18 mouse cellular contexts compared by ENCODE assay signal in genomic region chr5:127281186-127281585, GRCm38 (mm10). TPM values are rescaled to one million over a fixed set of nuclear protein-coding genes. Genes with fewer than 3 reads are reported as not detected.
"Had no signal": no experiment of that assay in that cellular context is flagged by ENCODE, and none has a peak within 500 bp of the region (broad histone marks: within the 10 kb centered on the region; RNA-seq: fewer than 3 reads in every experiment).

No protein-coding gene starts in this region.

- H3K9ac ChIP-seq: liver, embryonic 13.5 days; liver, embryonic 15.5 days; liver, postnatal 0 days; lung, embryonic 15.5 days; midbrain, embryonic 13.5 days; neural tube, embryonic 12.5 days; stomach, embryonic 15.5 days had no signal

- H3K9me3 ChIP-seq: liver, embryonic 13.5 days; liver, embryonic 15.5 days; lung, embryonic 15.5 days; midbrain, embryonic 13.5 days; neural tube, embryonic 12.5 days; stomach, embryonic 15.5 days had no signal

- ATAC-seq: liver, postnatal 0 days; lung, postnatal 0 days; midbrain, embryonic 13.5 days had no signal

- H3K27me3 ChIP-seq: liver, embryonic 13.5 days; liver, embryonic 15.5 days; lung, embryonic 15.5 days; megakaryocyte, embryonic 14.5 days; midbrain, embryonic 13.5 days; neural tube, embryonic 12.5 days; stomach, embryonic 15.5 days had no signal

- H3K27ac ChIP-seq: liver, embryonic 13.5 days; liver, embryonic 15.5 days; macrophage; midbrain, embryonic 13.5 days; neural tube, embryonic 12.5 days; stomach, embryonic 15.5 days; stomach, postnatal 0 days had no signal

- H3K4me3 ChIP-seq: liver, embryonic 13.5 days; liver, embryonic 15.5 days; lung, embryonic 15.5 days; midbrain, embryonic 13.5 days; neural tube, embryonic 12.5 days; stomach, embryonic 15.5 days had no signal

- H3K36me3 ChIP-seq: liver, embryonic 13.5 days; liver, embryonic 15.5 days; lung, embryonic 15.5 days; midbrain, embryonic 13.5 days; neural tube, embryonic 12.5 days; stomach, embryonic 15.5 days had no signal

- H3K4me2 ChIP-seq: liver, embryonic 13.5 days; liver, embryonic 15.5 days; lung, embryonic 15.5 days; midbrain, embryonic 13.5 days; neural tube, embryonic 12.5 days; stomach, embryonic 15.5 days had no signal

- DNase-seq: liver, embryonic 13.5 days; liver, postnatal 0 days; lung, adult 2 months; lung, postnatal 14 days; lung, postnatal 36 days; right cerebral cortex, postnatal 14 days; thymus, adult 2 months; thymus, postnatal 25 days; thymus, postnatal 4 days had no signal

- H3K4me1 ChIP-seq: liver, embryonic 13.5 days; liver, embryonic 15.5 days; megakaryocyte, embryonic 14.5 days; stomach, embryonic 15.5 days had no signal

RNA-seq across cellular contexts. Expression of gene Tmem132c, which starts 39.6 kb away (rescaled TPM):
- polyA plus RNA-seq: macrophage had no signal
